Mouse (Mus musculus): ENCODE measurements around the gene Clec4a1.
A peak's percentile ranks its signal among the peaks of the same experiment; 100 is the strongest.

Clec4a1 gene

DNA sequence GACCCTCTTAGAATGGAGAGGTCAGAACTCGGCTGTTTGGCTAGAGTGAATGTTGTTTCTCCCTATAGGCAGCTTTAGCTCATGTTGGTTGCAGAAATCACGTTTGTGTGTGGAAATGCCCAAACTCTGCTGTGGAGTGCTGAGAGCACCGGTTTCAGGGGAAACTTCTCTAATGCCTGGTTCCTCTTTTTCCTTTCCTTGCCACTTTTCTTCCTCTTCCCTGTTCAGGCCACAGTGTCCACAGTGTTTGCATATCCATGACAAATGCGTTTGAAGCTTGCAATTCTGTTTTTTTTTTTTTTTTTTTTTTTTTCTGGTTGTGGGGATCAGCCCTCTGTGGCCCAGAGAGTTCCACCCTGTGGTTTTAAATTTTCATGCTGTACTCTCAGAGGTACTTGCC lies at the start of gene Clec4a1:
TSS of gene Clec4a1 (plus strand) at position 398 of the 400 bp plus-strand sequence.
- DNase-seq (ENCODE audit: low spot score in 2 of 2): no peak

DNA sequence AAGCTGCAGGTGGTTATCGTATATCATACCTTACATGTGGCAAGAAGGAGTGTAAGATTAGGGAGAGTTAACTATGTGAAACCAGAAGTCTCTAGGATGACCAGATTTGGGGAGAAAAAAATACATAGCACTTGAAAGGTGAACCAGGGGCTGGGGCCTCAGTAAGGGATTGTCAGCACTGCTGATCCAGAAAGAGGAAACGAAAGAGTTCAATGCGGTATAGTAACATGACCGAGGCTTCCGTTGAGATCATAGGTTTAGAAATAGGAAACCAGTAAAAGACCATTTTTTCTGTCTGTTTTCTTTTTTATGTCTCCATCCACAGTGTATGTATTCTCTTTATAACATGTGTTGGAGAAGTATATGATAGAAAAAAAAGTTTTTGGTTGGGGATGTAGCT lies 48.8 kb upstream of the Clec4a1 start:
- DNase-seq (ENCODE audit: low spot score in 2 of 2): peak in 1 of 2 experiments; percentile 37

DNA sequence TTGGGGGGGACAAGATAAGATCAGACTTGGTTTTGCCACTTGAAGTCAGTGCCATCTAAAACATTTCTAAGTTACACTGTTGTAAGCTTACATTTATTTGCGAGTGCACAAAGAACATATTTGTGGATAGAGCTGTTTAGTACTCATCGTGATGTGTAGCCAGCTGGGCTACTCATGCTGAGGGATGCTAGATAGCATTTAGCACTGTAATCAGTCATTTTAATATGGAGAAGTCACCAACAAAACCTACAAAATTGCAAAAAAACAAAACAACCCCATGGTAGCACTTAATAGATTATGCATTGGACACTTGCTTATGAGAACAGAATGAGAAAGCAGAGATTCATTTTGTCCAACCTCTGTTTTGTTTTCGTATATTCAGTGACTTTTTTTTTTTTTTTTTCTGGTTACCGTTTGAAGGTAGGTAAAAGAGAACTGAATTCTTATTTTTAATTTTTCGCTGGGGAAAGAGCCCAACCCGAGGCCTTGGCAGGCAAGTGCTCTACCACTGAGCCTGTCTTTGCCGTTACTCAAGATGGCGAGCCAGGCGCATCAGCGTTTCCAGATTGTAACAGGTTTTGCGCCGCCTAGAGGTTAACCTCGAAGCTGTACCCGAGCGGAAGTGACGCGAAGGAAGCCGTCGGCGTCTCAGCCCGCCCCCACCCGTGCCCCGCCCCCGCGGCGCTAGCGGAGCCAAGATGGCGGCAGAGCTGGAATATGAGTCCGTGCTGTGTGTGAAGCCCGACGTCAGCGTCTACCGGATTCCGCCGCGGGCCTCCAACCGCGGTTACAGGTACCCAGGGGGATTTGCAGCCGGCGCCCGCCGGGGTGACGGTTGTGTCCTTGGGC lies 47.6 kb upstream of the Clec4a1 start, which contains the start of gene Necap1:
TSS of gene Necap1 (plus strand) at position 604 of the 849 bp plus-strand sequence.
- DNase-seq (ENCODE audit: low spot score in 2 of 2): peak; percentile 94 to 98

DNA sequence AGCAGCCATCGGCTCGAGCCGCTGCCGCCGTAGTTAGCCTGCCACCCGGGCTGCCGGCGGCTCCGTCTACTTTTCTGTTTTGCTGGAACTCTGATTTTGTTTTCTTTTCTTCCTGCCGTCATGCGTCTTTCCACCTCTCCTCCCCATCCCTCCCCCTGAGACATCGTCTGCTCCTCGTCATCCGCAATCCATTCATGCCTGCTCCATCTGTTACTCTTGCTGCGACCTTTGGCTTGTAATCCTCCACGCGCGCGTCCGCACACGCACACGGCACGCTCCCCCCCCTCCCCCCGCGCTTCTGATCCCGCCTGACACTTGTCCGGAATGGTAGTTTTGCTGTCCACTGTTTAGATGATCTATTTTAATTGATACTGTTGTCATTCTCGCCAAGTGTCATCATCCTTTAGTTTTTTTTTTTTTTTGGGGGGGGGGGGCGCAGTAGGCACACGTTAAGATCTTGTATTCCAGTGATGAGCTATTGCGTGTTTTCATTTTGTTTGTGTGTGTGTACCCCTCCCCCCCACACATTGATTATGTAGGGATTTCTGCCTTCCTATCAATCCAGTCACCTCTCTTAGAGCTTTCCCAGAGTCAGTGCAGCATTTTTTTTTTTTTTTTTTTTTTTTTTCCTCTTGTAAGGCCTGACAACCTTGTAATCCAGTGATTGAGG lies 46.8 kb upstream of the Clec4a1 start:
- no peak for DNase-seq (ENCODE audit: low spot score in 2 of 2)

DNA sequence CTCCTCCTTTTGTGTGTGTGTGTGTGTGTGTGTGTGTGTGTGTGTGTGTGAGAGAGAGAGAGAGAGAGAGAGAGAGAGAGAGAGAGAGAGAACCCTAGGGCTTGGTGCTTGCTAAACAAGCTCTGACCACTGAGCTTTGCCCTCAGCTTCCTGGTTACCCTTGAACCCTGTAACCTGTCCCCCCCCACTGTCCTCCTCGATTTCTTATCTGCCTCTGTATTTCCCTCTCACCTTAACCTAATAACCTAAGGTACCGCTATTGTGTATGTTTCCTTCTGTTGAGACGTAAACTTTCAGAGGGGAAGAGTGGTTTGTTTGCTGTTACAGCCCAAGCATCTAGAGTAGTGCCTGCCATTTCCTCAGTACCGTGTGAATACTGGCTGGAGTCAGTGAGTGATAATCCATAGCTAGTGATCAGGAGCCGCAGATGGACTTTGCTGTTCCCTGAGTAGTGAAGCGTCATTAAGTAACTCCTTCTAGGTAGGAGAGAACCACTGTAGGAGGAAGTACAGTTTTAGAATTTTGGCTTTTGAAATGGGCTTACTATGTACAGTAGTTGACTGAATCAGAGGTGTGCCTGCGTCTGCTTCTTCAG lies 42.4 kb upstream of the Clec4a1 start:
- no peak for DNase-seq (ENCODE audit: low spot score in 2 of 2)

DNA sequence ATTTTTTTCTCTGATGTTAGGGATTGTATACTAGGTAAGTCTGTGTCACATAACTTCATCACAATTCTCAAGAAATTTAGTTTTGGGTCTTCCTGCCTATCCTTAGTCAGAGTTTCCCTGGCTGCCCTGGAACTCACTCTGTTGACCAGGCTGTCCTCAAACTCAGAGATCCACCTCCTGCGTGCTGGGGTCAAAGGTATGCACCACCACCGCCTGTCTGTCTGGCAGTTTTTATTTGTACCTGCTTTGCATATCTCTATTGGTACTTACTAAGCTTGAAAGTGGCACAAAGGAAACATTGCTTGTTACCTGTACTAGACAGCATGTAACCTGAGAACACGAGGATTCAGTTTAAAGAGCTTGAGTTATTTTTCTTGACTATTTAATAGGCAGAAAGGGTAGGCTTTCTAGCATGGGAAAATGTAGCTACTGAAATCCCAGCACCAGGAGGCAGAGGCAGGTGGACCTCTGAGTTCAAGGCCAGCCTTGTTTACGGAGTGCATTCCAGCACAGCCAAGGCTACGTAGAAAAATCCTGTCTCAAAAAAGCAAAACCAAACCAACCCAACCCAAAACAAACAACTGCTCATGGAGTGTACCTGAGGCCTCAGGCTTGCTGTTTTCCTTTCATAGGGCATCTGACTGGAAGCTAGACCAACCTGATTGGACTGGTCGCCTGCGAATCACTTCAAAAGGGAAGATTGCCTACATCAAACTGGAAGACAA lies 41.7 kb upstream of the Clec4a1 start:
- DNase-seq (ENCODE audit: low spot score in 2 of 2): no peak

DNA sequence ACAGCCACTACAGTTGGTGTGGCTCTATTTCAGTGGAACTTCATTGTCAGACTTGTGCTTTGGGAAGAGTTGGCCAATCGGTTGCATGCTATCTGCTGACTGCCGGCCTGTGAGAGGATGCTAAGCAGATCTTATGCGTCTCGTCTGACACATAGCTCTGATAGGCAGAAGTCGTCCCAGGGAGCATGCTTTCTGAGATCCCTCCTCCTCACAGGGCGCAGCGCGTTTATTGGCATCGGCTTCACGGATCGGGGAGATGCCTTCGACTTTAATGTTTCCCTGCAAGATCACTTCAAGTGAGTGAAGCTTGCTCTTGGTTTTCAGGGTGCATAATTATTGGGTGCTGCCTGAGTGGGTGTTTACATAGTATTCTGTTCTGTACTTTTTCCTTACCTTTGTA lies 40.4 kb upstream of the Clec4a1 start:
- no peak for DNase-seq (ENCODE audit: low spot score in 2 of 2)

DNA sequence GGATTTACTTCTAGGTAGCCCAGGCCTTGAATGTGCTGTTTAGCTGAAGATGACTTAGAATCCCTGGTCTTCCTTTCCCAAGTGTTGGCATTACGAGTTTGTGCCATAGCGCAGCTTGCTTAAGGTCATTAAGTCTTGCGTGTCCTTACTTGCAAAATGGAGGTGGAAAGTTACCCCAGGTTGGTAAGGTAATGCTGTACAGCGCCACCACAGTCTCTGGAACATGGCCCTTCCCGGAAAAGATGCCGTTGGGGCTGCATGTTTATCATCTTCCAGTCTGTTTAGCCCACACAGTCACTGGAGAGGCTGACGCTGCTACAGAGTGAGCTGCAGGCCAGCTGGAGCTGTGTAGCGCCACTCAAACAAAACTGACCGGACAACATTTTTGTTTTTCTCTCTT lies 38.0 kb upstream of the Clec4a1 start:
- no peak for DNase-seq (ENCODE audit: low spot score in 2 of 2)

DNA sequence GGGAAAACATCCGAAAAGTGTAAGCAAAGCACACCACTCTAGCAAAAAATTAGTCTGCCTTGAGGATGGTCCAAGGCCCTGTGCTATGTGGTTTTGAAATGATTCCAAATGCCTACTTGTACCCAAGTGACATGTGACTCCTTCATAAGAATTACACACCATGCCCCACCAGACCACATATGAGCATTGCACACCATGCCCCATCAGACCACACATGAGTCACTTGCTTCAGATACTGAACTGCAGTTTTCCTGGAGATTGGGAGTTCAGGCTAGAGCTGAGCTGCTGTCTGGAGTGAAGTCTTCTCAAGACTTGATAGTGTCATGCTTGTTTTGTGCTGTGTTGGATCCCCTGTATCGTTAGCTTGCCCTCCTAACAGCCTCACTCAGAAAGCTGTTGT lies 32.0 kb upstream of the Clec4a1 start:
- DNase-seq (ENCODE audit: low spot score in 2 of 2): no peak

DNA sequence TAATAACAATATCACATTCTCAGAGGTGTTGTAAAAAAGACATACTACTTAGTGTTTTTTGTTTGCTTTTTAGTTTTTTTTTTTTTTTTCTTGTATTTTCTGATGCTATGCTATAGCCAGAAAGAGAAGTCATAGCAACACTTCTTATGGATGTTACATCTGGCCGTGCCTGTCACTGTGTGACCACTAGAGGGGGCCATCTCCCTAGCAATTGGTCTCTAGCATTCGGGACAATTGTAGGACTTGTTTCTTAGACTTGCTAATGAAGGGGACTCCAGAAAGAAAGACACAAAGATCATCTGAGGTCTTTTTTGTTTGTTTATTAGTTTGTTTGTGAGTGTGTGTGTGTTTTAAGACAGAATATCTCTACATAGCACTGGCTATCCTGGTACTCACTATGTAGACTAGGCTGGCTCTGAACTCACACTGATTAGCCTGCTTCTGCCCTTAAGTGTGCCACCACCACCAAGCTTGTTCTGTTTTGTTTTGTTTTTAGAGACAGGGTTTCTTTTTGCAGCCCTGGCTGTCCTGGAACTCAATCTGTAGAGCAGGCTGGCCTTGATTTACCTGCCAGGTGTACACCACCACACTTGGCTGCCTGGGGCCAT lies 29.1 kb upstream of the Clec4a1 start:
- DNase-seq (ENCODE audit: low spot score in 2 of 2): peak; percentile 50 to 81

DNA sequence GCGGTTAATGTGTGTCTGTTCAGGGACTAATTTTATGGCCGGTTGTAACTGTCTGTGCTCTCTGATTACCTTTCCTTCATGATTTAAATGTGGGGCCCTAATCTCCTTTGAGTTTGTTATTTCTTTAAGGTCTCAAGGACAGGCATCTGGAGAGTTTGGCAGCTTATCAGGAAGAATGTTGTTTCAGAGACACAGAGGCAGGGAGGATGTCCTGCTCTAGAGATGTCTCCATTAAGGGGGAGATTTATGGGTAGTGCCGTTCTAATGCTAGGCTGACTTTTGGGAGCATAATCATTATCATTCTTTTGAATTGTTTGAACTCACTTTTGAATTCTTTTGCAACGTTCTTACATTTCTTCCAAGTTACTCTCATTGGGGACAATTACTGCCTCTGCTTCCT lies 1.7 kb upstream of the Clec4a1 start:
- no peak for DNase-seq (ENCODE audit: low spot score in 2 of 2)

DNA sequence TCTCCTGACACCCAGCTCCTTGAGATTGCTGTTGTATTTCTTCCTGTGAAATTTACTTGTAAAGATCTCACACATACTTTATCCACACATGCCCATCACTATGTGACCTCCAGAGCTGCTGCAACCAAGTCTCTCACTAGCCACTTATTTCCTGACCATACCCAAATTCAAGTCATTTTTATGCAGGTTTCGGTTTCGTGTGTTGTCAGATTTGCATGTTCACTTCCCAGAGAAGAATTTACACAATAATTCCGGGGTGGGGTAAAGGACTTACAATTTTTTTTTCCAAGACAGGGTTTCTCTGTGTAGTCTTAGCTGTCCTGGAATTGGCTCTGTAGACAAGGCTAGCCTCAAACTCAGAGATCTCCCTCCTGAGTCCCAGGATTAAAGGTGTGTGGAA lies 13.2 kb downstream of the Clec4a1 start:
- DNase-seq (ENCODE audit: low spot score in 2 of 2): no peak

DNA sequence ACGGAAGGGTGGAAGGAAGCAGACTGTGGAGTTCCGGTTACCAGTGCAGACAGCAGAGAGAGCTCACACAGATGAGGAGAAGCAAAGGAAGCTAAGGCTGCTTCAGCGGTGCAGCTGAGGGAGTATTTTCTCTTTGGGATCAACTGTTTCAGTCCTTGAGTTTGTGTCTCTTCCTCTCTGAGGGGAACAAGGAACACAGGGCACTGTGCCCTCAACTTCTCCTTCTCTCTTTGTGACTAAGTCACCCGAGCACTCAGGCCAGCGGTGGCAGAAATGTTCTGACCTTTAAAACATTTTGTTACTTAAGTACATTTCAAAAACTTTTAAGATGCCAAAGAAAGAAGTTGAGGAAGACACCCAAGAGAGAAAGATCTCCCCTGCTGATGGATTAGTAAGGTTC lies 18.0 kb downstream of the Clec4a1 start:
- no peak for DNase-seq (ENCODE audit: low spot score in 2 of 2)

DNA sequence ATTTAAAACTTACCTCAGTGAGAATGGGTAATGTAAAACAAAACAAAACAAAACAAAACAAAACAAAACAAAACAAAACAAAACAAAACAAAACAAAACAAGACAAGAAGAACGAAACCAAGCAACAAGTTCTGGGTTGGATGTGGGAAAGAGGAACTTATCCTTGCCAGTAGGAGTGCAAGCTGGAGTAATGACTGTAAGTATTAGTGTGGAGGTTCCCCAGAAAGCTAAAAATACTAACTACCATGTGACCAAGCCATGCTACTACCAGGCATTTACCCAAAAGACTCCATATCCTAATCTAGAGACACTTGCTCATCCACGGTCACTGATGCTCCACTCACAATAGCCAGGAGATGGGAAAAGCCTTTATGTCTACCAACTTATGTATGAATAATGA lies 25.1 kb downstream of the Clec4a1 start:
- no peak for DNase-seq (ENCODE audit: low spot score in 2 of 2)

DNA sequence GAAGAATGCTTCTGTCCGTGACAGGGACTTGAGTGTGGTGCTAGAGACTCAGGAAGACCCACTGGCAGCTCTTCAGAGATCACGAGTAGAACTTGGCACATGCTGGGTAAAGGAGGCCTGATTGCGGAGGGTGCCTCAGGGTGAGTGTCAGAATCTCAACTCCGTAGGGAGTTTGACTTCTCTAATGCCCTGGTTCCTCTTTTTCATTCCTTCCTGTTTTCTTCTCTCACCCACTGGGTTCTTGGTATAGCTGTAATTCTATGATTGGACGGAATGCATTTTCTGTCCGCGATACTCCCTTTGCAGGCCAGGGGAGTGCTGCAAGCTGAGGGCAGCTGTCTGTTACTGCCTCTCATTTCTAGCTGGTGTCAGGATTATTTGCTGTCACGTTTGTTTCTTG lies 30.8 kb downstream of the Clec4a1 start, which contains the start of gene Clec4a3:
TSS of gene Clec4a3 (plus strand) at position 115 of the 400 bp plus-strand sequence.
- peak in 1 of 2 experiments; percentile 27 for DNase-seq (ENCODE audit: low spot score in 2 of 2)

DNA sequence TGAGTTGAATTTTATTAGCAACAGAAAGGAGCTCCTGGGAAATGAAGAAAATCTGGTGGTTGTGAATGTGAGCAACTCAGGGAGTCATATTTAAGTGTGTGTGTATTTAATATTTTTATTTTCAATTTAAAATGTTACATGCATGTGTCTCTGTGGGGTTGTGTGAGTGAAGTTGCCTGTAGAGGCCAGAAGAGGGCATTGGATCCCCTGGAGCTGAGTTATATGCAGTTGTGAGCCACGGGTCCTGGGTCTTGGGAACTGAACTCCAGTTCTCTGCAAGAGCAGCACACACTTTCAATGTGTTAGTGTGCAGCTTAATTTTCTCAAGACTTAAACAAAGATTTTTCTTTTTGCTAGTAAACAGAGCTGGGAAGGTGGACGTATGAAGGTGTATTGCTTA lies 42.9 kb downstream of the Clec4a1 start:
- no peak for DNase-seq (ENCODE audit: low spot score in 2 of 2)

DNA sequence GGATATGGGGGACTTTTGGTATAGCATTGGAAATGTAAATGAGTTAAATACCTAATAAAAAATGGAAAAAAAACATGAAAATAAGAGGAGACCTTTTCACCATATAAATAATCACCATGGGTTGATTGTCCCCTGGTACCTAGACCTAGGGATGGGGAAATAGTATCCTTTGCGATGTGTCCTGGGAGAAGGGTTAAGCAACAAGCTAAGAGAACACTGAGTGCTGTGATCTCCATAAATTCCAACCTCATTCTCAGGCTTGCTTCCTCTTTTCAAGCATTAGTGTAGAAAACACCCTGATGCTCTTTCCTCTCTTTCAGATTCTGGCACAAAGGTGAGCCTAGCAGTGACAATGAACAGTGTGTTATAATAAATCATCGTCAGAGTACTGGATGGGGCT lies 47.4 kb downstream of the Clec4a1 start:
- DNase-seq (ENCODE audit: low spot score in 2 of 2): no peak
